Mouse (Mus musculus) MN1 (cell line): Measurements from ENCODE around the gene Adamts13.

Source experiments
- DNase-seq: peaks from one replicate; pipeline ENCODE4 v3.0.0-alpha.2; 2016; ENCODE audit warnings: low spot score

The Adamts13 gene

DNA sequence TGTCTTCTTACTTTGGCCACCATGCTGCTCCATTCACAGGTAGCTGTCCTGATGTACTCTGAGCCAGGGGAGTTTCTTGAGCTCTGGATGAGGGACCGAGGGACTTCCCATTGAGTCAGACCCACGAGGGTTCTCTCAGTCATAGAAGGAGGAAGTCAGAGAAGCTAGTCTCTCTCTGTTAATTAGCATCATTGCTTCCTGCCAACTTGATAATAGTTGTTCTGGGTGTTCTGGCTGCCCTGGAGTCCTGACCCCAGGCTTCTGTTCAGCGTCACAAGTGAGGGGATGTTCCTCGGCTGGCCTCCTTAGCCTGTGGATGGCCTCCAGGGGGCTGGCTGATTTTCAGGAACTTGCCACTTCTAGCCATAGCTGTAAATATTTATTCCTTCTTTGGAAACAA lies 744 bp downstream of the Adamts13 start:
- DNase-seq: no peak

DNA sequence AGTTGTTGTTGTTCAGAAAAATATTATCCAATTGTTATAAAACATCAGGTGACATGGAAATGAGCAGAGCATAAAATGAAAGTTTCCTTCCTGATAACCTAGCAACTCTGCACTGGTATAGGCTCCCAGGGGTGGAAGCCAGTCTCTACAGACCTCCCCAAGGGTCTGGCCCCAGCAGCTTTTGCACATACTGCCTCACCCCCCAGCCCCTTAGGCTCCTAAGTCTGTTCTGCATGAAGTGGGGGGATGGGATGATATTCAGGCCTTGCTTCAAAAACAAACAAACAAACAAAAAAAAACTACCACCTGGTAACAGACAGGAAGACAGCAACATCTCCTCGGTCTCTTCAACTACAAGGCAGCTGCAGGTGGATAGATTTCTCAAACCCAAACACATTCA lies 7.1 kb downstream of the Adamts13 start:
- DNase-seq: no peak

DNA sequence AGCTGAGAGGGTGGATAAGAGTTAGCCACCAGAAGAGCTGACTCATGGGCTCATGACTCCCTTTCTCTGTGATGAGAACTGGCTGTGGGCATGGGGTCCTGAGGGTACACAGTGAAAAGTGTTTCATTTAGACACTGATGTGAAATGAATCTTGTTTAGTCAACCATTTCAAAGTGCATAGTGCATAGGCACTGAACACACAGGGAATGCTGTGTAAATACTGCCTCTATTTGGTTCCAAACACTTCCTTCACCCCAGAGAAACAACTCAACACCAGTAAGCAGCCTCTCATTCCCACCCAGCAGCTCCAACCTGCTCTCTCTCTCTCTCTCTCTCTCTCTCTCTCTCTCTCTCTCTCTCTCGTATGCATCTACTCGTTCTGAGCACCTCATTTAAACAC lies 11.0 kb downstream of the Adamts13 start:
- DNase-seq: no peak

DNA sequence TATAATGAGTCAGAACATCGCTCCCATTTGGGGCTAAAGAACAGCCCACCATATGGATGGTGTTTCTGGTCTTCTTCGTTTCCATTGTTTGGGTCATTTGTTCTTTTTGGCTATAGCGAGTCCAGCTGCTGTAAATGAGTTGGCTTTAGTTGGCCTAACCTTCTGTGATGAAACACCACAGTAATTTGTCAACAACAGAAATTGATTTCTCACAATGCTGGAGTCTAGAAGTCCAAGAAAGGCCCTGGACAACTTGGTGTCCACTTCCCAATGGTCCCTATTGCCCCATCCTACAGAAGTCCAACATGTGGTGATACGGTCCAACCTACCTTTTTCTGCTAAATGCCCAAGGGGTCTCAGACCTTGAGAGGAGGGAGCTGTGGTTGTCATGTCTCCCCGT lies 11.4 kb downstream of the Adamts13 start:
- DNase-seq: no peak

DNA sequence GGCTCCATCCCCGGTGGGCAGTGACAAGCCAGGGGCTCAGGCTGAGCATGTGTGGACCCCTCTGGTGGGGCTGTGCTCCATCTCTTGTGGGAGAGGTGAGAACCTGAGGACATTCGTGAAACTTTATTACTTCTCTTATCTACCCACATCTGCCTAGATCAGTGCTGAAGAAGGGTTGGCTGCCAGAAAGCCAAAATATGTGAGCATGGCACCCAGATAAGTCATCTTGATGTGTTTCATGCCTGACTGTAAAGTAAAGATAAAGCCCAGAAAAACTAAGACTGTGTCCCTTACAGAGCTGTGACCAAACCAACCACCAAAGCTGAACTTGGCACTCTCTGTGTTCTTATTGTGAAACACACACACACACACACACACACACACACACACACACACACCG lies 20.7 kb downstream of the Adamts13 start:
- DNase-seq: no peak

DNA sequence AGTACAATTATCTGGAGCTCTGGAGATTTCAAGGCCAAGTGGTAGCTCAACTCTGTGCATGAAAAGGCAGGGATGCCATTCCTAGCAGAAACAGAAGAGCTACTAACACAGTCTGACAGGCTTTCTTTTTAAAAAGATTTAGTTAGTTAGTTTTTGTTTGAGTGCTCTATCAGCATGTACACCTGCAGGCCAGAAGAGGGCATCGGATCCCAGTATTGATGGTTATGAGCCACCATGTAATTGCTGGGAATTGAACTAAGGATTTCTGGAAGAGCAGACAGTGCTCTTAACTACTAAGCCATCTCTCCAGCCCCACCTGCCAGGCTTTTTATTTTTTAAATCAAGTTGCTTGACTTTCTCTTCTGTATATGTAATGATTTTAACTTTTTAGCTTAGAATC lies 24.3 kb downstream of the Adamts13 start:
- peak; percentile 45 for DNase-seq

DNA sequence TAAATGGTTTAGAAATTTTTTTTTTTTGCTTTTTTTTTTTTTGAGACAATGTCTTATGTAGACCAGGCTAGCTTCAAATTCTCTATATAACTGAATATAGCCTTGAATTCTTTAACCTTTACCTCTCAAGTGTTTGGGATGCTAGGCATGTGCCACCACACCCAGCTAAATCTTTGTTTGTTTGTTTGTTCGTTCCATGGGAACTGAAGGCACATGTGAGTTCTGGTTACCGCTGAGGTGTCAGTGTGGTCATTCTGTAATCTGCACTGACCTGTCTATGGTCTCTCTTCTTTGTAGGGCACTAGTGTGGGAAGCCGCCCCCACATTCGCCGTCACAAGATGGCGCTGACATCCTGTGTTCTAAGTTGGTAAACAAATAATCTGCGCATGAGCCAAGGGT lies 24.8 kb downstream of the Adamts13 start:
- peak; percentile 79 for DNase-seq

DNA sequence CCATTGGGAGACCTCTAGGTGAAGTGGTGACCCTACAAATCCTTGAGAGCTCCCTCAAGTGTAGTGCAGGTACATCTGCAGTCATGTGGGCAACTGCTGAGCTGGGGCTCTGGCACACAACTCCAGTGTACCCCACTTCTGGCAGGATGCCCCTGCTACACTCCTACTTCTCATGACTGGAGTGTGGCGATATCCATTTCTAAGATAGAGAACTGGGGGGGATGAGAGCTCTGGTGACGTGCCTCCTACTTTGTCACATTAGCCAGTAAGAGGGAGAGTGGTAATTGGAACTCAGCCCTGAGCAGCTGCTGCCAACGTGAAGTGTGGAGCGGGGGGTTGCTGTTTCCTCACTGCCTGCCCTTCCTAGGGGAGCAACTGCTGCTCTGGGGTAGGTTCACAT lies 33.0 kb downstream of the Adamts13 start:
- no peak for DNase-seq

DNA sequence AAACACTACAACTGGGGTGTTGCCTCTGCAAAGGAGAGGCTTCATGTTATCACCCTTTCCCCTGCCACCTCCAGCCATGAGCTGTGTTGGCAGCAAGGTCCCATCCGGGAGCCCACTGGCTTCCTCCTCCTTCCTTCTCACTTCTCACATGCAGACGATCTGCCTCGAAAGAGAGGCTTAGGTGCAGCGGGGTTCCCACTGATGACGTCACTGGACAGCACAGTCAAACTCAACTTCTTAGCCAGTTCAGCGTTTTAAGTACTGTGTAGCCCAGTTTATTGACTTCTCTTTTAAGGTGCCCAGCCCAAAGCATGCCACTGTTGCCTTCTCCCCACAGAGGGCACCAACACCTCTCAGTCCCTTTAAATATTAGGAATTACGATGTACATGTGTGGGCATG lies 34.5 kb downstream of the Adamts13 start:
- no peak for DNase-seq

DNA sequence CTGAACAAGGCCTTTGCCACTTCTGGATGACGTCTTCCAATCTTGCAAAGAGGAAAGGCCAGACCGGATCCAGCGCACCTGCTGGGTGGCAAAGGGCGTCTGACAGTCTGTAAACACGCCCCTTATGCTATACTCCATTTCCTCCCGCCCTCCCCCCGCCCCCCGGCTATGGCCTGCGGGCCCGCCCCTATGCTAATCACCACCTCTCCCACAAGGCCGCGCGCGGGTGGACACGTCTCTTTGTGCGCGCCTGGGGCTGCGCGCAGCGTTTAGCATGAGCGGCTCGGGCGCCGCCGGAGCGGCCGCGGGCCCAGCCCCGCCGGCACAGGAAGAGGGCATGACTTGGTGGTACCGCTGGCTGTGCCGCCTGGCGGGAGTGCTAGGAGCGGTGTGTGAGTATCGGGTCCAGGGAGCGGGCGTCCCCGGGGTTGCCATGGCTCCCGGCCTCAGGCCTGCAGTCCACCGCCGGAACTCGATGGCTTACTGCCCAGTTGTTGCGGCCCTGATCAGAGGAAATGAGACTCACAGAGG lies 36.6 kb downstream of the Adamts13 start, which contains the start of gene Cacfd1:
TSS of gene Cacfd1 (plus strand) at position 213 of the 531 bp plus-strand sequence.
- DNase-seq: peak; percentile 90

DNA sequence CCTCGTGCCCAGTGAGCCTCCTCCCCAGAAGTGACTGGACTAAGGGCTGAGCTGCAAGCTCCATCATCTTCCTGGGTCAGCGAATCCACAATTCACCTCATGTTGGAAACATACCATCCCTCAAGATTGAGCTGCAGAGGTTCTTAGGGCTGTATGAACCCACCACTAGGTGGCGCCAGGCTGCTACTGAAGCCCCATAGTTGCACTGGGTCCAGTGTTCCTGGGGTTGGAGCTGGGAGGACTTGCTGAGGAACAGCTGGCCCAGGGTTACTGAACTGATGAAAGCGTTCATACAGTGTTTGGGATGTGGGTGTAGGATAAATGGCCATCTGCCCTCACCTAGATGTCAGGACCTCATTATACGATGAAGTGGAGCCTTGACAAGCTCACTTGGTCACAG lies 44.6 kb downstream of the Adamts13 start:
- peak; percentile 79 for DNase-seq

DNA sequence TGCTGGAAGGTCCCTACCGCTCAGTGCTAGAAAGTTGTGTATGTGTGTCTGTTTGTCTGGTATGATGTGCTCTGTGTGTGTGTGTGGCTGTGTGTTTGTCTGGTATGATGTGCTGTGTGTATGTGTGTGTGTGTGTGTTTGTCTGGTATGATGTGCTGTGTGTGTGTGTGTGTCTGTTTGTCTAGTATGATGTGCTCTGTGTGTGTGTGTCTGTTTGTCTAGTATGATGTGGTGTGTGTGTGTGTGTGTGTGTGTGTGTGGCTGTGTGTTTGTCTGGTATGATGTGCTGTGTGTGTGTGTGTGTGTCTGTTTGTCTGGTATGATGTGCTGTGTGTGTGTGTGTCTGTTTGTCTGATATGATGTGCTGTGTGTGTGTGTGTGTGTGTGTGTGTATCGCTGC lies 46.3 kb downstream of the Adamts13 start:
- DNase-seq: no peak

DNA sequence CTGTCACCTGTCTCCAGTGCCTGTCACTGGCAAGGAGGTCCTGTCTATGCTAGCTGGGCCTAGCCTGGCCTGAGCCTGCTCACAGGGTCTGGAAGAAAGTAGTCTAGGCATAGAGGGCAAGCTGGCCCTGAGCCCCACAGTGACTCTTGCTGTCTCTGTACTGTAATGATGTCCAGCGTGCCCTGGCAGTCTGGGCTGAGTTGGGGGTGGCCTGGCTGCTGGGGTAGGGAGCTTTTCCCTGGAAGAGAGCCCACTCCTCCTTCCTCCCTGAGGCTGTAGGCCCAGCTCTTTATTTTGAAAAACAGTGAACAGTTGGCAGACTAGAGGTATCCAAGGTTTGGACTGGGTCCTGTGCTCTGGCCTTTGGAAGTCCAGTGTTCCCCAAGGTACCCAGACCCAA lies 47.9 kb downstream of the Adamts13 start:
- DNase-seq: no peak

DNA sequence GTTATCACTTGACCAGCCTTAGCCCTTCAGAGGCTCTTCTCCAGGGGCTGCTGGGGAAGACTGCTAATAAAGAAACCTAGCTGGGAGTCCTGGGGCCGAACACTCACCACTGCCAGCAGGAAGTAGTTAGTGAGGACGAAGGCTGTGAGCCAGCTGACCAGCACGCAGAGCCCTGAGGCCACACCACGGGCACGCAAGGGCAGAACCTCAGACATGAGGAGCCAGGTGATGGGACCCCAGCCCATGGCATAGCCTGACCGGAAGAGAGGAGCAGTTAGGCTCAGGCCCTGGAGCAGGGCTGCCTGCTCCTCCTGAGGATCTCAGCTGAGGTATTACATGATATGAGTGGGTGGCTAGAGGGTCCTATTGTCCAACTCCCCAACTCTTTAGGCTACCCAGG lies 49.4 kb downstream of the Adamts13 start:
- DNase-seq: no peak

DNA sequence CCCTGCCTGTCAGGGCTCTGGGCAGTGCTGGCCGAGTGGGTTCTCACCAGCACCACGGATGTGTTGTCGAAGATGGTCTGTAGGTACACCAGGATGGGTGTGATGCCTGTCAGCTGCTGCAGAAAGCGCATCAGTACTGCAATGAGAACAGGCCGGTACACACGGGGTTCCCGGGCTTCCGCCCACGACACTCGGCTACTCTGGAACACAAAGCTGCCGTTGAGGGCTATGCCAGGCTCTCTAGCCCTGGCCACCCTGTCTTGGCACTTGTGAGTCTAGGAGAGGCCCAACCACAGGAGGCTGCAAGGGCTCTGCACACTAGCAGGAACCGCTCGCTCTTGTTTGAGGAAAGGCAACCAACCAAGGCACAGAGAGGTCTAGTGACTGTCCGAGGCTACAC lies 50.9 kb downstream of the Adamts13 start:
- no peak for DNase-seq

DNA sequence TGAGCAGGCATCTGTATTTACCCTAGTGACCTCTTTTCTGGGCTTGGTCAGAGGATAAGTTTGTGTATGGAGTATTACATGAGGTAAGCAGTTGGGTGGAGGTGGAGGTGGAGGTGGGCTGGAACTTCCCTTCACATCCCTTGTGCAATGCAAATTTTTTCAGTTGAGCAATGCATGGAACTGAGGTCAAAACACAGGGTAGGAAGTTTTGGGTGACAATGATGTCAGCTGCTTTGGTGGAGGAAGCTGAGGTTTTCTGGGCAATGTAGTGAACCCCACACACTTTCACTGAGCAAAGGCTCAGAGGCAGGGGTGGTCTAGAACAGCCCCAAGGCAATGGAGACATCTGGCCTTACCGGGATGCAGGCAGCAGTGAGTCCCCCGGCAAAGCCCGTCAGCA lies 52.3 kb downstream of the Adamts13 start:
- no peak for DNase-seq

DNA sequence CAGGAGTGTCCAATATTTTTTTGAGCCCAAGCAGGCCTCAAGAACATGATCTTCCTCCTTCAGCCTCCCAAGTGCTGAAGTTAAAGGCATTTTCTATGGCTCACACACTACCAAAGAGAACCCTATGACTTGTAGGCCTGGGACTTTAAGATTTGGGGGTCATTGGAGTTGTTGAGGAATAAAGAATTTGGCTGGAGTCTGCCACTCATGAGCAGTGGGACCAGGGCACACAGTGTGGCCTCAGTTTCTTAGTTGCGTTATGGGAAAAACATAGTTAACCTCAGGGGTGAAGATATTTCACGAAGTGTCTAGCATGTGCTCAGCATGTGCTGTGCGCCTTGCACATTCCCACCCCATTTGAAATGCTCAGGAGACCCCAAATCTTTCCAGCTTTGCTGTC lies 53.1 kb downstream of the Adamts13 start:
- DNase-seq: no peak

DNA sequence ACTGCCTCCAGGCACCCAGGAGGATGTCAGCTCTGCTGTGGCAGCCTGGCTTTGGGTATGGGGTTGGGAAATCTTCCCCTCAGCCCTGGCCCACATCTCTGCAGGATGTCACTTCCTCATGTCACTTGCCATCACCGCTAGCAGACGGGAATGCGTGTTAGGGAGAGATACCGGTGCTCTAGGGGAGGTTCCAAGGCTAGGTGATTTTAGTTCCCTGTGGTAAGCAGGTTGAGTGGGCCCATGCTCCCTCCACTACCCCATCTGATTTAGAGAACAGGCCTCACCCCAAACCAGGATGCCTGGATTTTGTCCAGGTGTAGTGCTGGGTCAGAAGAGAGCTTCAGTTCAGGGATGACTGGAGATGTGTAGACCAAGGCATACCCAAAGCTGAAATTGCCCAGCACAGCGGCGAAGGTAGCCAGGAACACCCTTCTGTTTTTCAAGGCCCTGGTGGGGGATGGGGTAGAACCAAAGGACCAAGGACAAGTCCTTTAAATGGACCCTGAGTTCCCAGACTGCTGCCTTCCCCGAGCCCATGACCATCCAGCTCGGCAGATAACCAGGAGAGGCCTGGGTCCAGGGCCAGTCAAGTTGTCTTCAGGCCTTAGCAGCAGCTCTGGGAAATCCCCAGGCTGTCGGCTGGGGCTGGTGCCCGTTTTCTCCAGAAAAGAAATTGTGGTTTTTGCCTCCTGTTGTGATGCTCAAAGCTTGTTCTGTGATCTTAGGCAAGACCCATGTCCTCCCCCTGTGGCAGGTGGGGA lies 53.8 kb downstream of the Adamts13 start:
- DNase-seq: peak; percentile 20

DNA sequence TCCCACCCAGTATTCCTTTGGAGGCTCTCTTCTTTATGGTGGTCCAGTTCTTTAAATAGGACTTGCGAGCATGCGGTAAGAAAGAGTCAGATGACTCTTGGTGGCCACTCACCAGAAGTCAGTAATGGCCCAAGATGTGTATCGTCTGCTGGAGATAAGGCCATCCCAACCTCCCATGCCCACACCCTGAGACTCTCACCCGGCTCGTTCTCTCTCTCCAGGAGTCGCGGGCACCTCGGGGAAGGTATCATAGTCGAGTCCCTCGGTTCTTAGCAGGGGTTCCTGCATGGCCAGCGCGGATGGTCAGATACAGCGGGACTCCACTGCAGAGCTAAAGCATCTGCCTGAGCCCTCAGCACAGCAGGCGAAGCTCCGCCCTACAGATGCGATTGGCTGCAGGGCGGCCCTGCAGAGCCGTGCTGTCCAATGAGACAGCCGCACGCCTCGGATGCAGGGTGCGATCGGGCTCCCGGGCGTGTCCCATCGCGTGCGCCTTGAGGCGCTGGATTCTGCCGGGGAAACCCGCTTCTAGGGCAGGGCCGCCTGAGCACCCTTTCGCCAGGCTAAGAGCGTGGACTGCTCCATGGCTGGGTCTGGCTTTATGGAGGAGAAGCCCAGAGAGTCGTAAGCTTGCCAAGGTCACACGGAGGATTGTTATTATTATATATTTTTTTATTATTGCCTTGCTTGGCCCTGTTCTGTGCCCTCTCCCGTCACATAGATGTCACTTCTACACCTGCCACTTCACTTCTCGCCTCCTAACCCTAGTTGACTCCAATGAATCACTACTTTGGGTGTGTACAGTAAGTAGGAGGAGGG lies 54.6 kb downstream of the Adamts13 start, which contains the start of gene Slc2a6:
TSS of gene Slc2a6 (minus strand) at position 381 of the 819 bp plus-strand sequence.
- peak; percentile 93 for DNase-seq

DNA sequence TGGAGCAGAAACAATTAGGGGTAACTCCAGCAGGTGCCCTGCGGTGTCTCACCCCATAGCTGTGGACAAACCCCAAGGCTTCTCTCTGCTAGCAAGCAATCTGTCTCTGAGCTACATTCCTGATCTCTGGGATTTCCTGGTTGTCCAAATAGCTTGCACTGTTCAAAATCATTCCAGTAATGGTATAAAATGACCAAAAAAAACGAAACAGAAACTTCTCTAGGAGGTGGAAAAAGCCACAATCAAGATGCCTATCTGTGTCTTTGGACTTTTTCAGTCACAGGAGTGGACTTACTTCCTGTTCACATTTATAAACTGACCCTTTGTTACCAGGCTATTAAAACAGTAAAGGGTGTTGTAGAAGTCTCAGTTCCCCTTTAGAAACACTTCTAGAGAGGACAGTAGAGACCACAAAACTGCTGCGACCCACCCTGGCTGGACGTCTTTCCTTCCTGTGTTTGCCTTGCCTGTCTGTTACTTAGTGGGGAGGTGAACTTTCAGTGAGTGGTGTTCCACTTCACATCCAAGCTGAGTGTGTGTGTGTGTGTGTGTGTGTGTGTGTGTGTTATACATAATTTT lies 55.3 kb downstream of the Adamts13 start:
- DNase-seq: peak; percentile 19

DNA sequence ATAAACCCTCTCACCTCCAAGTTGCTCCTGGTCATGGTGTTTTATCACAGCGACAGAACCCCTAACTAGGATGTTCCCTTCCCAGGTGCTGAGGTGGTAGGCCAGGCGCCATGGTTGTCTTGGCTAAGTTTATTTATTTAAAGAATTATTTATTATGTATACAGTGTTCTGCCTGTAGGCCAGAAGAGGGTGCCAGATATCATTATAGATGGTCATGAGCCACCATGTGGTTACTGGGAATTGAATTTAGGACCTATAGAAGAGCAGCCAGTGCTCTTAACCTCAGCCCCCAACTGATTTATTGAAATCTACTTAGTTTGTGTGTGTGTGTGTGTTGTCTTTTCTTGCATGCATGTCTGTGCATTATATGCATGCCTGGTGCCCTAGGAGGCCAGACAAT lies 59.1 kb downstream of the Adamts13 start:
- no peak for DNase-seq

DNA sequence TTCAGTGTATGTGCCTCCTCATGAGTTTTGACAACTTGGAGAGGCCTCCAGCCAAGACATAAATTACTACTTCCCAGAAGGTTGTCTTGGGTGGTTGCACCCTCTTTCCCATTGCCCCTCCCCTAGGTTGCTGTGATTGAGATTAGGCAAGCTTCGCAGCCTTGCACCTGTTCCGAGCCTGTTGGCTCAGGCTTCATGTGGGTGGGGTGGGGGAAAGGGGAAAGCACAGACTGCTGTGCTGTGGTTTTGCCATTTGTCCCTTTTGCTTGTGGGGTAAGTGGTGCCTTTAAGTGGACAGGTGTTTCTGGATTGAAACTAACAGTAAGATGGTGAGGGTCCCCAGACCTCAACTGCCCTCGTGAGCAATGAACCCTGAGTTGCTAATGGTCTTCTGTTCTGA lies 62.8 kb downstream of the Adamts13 start:
- no peak for DNase-seq

DNA sequence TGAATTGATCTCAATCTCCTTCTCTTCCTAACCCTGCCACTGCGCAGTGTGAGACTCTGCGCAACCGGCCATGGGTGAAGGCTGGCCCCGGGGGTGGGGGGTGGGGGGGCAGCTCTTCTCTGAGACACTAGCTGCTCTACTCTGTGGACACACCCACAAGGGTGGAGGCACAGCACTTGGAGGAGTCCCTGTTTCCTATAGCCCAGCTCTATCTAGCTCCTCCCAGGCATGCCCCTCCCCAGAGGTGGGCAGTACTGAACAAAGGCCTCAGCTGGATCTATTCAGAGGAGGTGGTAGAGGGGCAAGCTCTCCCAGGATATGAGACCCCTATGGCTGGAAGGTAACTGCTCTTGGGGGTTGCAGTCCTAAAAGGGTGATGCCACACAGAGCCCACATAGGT lies 63.8 kb downstream of the Adamts13 start:
- DNase-seq: no peak
